Mouse (Mus musculus): Measurements from ENCODE around the gene Snd1. TPM values are rescaled to one million over a fixed set of nuclear protein-coding genes. Genes with fewer than 3 reads are reported as not detected.

Snd1 gene
- polyA plus RNA-seq, 1 experiment: 58.9 TPM

DNA sequence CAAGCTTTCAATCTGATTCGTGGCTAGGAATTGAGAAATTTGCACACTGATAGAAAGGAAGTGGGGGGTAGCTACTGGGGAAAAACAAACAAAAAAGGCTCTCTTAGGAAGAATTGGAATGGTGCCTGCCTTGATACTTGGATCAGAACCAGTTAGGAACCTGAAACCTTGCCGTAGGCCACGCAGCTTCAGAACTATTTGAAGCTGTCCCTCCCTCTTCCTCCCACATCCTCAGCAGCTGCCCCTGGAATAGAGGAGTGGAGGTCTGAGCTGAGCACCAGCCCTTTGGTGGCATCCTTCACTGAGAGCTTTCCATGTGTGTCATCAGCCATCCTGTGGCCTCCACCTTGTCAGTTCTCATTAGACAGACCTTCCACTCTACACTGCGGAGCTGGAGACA is 370.7 kb downstream of the Snd1 start:
- Histone ChIP-seq H3K27ac (ENCODE audit: insufficient read depth, low read depth, low read length) (no peak overlapping the region), H3K4me3 (ENCODE audit: insufficient read depth, low read length) (no peak overlapping the region), H3K4me1 (ENCODE audit: control insufficient read depth, insufficient read depth, low read length) (peaks cover 20% of the 10 kb centered on the region)
- TF ChIP-seq POLR2A (IDR thresholded peaks at IDR 0.05; ENCODE audit: borderline replicate concordance, low read depth, low read length) (no peak), CTCF (IDR thresholded peaks at IDR 0.05; ENCODE audit: low read depth, low read length) (no peak)

DNA sequence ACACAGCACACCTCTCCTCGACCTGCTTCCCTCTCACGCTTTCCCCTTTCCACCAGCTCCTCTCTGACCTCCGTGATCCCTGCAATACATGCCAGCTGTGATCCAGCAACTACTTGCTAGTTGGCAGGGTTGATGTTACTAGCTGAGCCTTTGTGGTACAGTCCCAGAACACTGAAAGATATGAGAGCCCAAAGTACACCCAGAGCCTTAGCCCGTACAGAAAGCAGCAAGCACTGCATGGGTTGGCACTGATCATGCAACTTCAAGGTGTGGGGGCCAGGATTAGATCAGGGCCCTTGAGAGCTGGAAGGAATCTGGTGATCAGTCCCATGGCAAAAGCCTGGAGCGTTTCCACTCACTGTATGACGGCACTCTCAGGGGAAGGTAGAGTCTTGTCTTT is 372.7 kb downstream of the Snd1 start:
- peaks cover 20% of the 10 kb centered on the region for H3K4me1 ChIP-seq (ENCODE audit: control insufficient read depth, insufficient read depth, low read length)
- TF ChIP-seq CTCF (IDR thresholded peaks at IDR 0.05; ENCODE audit: low read depth, low read length) (no peak), POLR2A (IDR thresholded peaks at IDR 0.05; ENCODE audit: borderline replicate concordance, low read depth, low read length) (no peak)
- no peak overlapping the region for H3K4me3 ChIP-seq (ENCODE audit: insufficient read depth, low read length)
- H3K27ac ChIP-seq (ENCODE audit: insufficient read depth, low read depth, low read length): no peak overlapping the region

DNA sequence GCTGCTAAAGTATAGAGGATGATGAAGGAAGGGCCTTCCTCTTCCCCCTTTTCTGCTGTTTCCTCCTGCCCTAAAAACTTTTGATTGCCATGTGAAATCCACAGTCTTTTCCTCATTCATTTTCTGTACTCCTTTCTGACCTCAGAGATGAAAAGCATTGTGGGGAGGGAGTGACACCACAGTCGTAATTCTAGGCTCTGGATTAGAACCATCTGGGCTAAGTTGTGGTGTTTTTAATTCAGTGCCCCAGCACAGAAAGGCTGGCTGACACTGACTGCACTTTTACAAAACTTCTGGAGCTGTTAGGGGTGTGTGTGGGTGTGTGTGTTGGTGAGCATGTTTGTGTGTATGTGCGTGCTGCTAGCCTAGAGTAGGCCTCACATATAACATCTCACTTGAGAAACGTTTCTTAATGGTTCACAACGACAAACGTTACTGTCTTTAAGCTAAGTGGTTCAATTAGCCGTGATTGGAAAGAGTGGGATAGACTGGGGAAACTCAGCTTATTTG is 373.4 kb downstream of the Snd1 start:
- no peak for TF ChIP-seq CTCF (IDR thresholded peaks at IDR 0.05; ENCODE audit: low read depth, low read length)
- no peak for TF ChIP-seq POLR2A (IDR thresholded peaks at IDR 0.05; ENCODE audit: borderline replicate concordance, low read depth, low read length)
- Histone ChIP-seq H3K4me1 (ENCODE audit: control insufficient read depth, insufficient read depth, low read length) (peaks cover 20% of the 10 kb centered on the region), H3K27ac (ENCODE audit: insufficient read depth, low read depth, low read length) (no peak overlapping the region), H3K4me3 (ENCODE audit: insufficient read depth, low read length) (no peak overlapping the region)

DNA sequence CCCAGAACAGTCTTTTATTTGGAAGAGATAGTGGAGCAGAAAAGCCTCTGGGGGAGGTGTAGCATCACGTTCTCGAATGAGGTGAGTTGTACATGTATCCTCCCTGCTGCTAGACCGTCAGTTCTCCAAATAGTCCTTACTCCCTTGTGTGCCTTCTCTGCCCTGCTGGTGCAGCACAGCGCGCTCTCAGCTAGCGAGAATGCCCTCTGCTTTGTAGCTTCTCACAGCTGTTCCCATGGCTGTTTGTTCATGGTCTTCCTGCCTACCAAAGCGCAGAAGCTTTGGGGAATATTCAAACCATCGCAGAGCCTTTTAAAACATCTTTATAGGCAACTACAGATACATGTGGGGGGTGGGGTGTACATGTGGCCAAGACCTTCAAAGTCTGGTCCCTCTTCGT is 374.0 kb downstream of the Snd1 start:
- TF ChIP-seq POLR2A (IDR thresholded peaks at IDR 0.05; ENCODE audit: borderline replicate concordance, low read depth, low read length) (no peak), CTCF (IDR thresholded peaks at IDR 0.05; ENCODE audit: low read depth, low read length) (no peak)
- H3K27ac ChIP-seq (ENCODE audit: insufficient read depth, low read depth, low read length): no peak overlapping the region
- no peak overlapping the region for H3K4me3 ChIP-seq (ENCODE audit: insufficient read depth, low read length)
- H3K4me1 ChIP-seq (ENCODE audit: control insufficient read depth, insufficient read depth, low read length): peaks cover 16% of the 10 kb centered on the region

DNA sequence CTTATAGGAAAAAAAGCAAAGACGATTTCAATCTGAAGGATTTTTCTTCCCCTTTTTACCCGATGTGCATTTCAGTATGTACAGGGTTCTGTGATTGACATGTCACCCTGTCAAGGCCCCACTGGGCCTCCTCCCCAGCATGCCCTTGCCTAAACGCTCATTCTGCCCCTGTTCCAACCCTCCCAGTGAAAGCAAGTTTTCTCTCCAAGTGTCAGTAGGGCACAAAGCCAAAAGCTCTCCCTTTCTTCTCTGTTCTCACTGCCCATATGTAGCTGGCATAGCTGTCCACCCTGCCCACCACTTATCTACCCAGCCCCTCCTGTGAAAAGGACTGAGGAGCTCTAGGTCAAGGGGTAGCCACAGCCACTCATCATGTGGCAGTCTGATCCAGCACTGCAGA is 374.4 kb downstream of the Snd1 start:
- TF ChIP-seq POLR2A (IDR thresholded peaks at IDR 0.05; ENCODE audit: borderline replicate concordance, low read depth, low read length) (no peak), CTCF (IDR thresholded peaks at IDR 0.05; ENCODE audit: low read depth, low read length) (no peak)

DNA sequence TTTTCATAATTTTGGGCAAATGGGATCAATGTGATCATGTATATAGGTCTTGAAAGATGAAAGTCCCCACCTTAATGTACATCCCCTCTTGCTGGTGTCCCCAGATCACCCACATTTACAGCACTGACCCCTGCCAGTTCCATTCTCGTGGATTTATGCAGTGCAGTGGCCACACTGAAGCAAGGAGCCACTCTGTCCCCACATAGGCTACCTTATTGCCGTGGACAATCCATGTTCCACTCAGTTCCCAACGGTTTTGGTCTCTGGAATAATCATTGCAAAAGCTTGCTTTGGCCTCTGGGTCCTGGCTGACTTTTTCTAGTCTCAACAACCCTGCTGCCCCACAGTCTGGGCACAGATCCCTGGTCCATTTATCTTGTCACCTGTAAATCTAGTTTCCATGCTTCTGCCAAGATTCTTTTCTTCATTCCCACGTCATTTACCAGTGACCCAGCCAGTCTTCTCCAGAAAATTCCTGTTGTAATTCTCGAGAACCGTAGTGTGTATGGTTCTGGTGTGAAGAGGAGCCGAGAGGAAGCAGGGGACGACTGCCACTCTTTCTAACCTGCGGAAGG is 375.5 kb downstream of the Snd1 start:
- peaks cover 12% of the 10 kb centered on the region for H3K4me1 ChIP-seq (ENCODE audit: control insufficient read depth, insufficient read depth, low read length)
- H3K4me3 ChIP-seq (ENCODE audit: insufficient read depth, low read length): no peak overlapping the region
- no peak overlapping the region for H3K27ac ChIP-seq (ENCODE audit: insufficient read depth, low read depth, low read length)
- no peak for TF ChIP-seq CTCF (IDR thresholded peaks at IDR 0.05; ENCODE audit: low read depth, low read length)
- TF ChIP-seq POLR2A (IDR thresholded peaks at IDR 0.05; ENCODE audit: borderline replicate concordance, low read depth, low read length): no peak

More for the DNA sequence above, 374.4 kb downstream of the Snd1 start:
- Histone ChIP-seq H3K27ac (ENCODE audit: insufficient read depth, low read depth, low read length) (no peak overlapping the region), H3K4me3 (ENCODE audit: insufficient read depth, low read length) (no peak overlapping the region), H3K4me1 (ENCODE audit: control insufficient read depth, insufficient read depth, low read length) (peaks cover 13% of the 10 kb centered on the region)

DNA sequence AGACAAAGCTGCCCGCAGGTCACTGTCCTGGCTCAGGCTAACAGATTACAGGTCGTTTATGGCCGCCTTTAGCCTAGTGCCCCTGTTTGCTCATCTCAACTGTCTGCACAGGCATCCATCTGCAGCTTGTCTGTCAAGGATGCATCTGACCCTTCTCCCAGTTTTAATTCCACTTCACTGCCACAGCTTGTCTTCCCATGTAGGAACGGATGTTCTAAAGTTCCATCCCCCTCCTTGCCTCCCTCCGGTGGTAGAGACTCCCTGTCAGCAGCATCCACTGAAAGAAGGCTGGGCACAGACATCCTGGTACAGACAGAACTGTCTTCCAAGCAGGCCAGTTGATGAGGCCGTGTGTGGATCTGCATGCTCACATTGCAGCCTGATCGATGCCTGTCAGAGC is 377.4 kb downstream of the Snd1 start:
- H3K27ac ChIP-seq (ENCODE audit: insufficient read depth, low read depth, low read length): no peak overlapping the region
- H3K4me1 ChIP-seq (ENCODE audit: control insufficient read depth, insufficient read depth, low read length): peaks cover 29% of the 10 kb centered on the region
- H3K4me3 ChIP-seq (ENCODE audit: insufficient read depth, low read length): no peak overlapping the region
- TF ChIP-seq POLR2A (IDR thresholded peaks at IDR 0.05; ENCODE audit: borderline replicate concordance, low read depth, low read length): no peak
- TF ChIP-seq CTCF (IDR thresholded peaks at IDR 0.05; ENCODE audit: low read depth, low read length): no peak

DNA sequence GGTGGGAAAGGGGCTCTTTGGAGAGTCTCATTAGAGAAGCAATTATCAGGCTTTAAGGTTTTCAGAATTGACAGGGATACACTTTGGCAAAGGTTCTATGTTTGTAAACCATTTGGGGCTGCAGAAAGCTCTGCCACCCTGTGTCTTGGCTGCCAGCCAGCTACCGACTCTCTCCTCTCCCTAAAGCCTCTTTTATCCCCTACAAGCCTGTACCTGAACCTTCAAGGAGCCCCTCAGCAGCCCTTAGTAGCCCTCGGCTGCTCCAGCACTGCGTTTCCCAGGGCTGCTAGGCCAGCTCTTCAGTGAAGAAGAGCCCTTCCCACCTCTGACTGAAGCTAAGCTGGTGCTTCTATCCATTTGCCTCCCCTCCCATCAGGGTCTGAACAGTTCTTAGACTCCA is 378.2 kb downstream of the Snd1 start:
- Histone ChIP-seq H3K4me3 (ENCODE audit: insufficient read depth, low read length) (no peak overlapping the region), H3K4me1 (ENCODE audit: control insufficient read depth, insufficient read depth, low read length) (peaks cover 32% of the 10 kb centered on the region), H3K27ac (ENCODE audit: insufficient read depth, low read depth, low read length) (no peak overlapping the region)
- TF ChIP-seq POLR2A (IDR thresholded peaks at IDR 0.05; ENCODE audit: borderline replicate concordance, low read depth, low read length) (no peak), CTCF (IDR thresholded peaks at IDR 0.05; ENCODE audit: low read depth, low read length) (no peak)

DNA sequence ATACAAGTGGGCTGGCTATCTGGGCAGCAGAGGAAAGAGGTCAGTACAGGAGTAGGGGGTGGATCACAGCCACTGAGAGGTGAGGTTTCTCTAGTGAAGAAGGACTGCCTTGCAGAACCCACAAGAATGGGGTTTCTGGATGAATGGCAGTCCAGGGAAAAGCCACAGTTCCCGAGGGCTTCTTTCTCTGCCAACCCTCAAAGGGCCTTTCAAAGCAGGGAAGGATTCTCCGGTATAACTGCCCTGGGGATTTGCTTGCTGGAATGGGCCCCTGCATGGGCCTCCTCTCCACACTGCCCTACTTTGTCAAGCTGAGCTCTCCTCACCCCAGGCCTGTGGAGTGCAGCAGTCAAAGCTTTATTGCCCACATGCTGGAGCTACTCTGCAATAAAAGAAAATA is 378.7 kb downstream of the Snd1 start:
- H3K4me1 ChIP-seq (ENCODE audit: control insufficient read depth, insufficient read depth, low read length): peaks cover 31% of the 10 kb centered on the region
- no peak overlapping the region for H3K4me3 ChIP-seq (ENCODE audit: insufficient read depth, low read length)
- TF ChIP-seq CTCF (IDR thresholded peaks at IDR 0.05; ENCODE audit: low read depth, low read length): no peak
- no peak for TF ChIP-seq POLR2A (IDR thresholded peaks at IDR 0.05; ENCODE audit: borderline replicate concordance, low read depth, low read length)
- H3K27ac ChIP-seq (ENCODE audit: insufficient read depth, low read depth, low read length): no peak overlapping the region

DNA sequence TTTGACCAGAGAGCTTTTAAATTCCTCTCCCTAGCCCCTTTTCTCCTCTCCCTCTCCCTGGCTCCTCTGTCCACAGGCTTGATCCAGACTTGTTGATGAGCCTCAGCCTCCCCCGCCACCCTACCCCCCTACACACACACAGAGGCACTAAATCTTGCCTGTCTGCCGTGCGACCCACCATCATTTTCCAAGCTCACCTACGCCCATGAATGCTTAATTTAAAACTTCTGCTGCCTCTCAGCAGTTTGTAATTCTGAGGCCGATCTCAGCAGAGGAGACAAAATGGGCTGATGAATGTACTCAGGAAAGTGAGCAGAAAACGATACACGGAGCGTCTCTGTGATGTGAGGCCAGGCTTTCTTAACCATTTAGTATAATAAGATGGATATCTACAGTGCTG is 379.7 kb downstream of the Snd1 start:
- no peak for TF ChIP-seq POLR2A (IDR thresholded peaks at IDR 0.05; ENCODE audit: borderline replicate concordance, low read depth, low read length)
- TF ChIP-seq CTCF (IDR thresholded peaks at IDR 0.05; ENCODE audit: low read depth, low read length): no peak
- Histone ChIP-seq H3K27ac (ENCODE audit: insufficient read depth, low read depth, low read length) (no peak overlapping the region), H3K4me3 (ENCODE audit: insufficient read depth, low read length) (no peak overlapping the region), H3K4me1 (ENCODE audit: control insufficient read depth, insufficient read depth, low read length) (peaks cover 27% of the 10 kb centered on the region)
